Mouse (Mus musculus): ENCODE results near the gene Lrrc36.

- TF ChIP-seq CTCF (IDR thresholded peaks at IDR 0.05; ENCODE audit: extremely low read depth, insufficient read length, insufficient replicate concordance, low read depth, low read length) (no peak), POLR2A (IDR thresholded peaks at IDR 0.05; ENCODE audit: low read depth, low read length) (no peak)
Observed at GRCm38 (mm10) chr8:105455218-105455617, 41.8 kb downstream of the Lrrc36 start.
